Mouse (Mus musculus) E14TG2a.4 (cell line): Measurements from ENCODE around the gene Cd164l2.

Experiments used
- CTCF ChIP-seq: conservative IDR thresholded peaks from 2 replicates; pipeline ENCODE4 v1.5.1; 2014; ENCODE audit warnings: low read length
- POU5F1 ChIP-seq: IDR thresholded peaks from 2 replicates; pipeline ENCODE4 v1.6.1; 2014; ENCODE audit warnings: low read length, borderline replicate concordance

DNA sequence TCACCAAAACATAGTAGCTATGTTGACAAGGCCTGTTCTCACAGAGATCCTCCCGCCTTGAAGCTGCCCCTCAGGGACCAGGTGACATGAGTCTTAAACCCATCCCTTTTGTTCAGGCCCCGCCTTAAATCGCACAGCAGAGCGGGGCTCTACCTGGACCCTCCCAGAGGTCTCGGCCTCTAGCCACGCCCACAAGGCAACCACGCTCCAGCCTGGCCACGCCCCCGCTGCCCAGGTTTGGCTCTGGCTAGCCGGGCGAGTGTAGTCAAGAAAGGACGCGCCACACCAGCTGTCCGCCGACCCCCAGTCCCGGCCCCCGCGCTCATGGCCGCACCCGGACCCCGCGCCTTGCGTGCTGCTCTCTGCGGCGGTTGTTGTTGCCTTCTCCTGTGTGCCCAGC, 8.7 kb downstream of the Cd164l2 start:
- no peak for TF ChIP-seq POU5F1
- TF ChIP-seq CTCF = no peak
